Mouse (Mus musculus) limb, embryonic 15.5 days (tissue): ENCODE measurements at regions not wholly inside any gene's neighbourhood (a gene's known extent, or its start where the extent isn't known, plus 50 kb on each side); places are given as distances from the start of the nearest gene placed in this dataset.

Experiments used
- ATAC-seq: fragments of 200-750 bp; cut with Nextera tagmentation; 2 replicates; pipeline ENCODE4 v1.8.0; 2017; ENCODE audit warnings: low read depth, moderate TSS enrichment; ENCODE audit not compliant: insufficient number of reproducible peaks, low FRiP score, low TSS enrichment
- H3K27ac ChIP-seq: fragments of 300-500 bp; sonication (generic); 2 replicates; pipeline ENCODE4 v1.5.1; 2015; ENCODE audit warnings: moderate library complexity, mild to moderate bottlenecking, inconsistent platforms
- H3K27me3 ChIP-seq: fragments of 300-500 bp; sonication (generic); 2 replicates; pipeline ENCODE4 v1.6.1; 2015; ENCODE audit warnings: inconsistent platforms
- H3K36me3 ChIP-seq: fragments of 300-500 bp; sonication (generic); 2 replicates; pipeline ENCODE4 v1.6.1; 2015; ENCODE audit warnings: inconsistent platforms
- H3K4me1 ChIP-seq: fragments of 300-500 bp; sonication (generic); 2 replicates; pipeline ENCODE4 v1.6.1; 2015; ENCODE audit warnings: inconsistent platforms
- H3K4me2 ChIP-seq: fragments of 300-500 bp; sonication (generic); 2 replicates; pipeline ENCODE4 v1.6.1; 2015; ENCODE audit warnings: mild to moderate bottlenecking, inconsistent platforms
- H3K4me3 ChIP-seq: fragments of 300-500 bp; sonication (generic); 2 replicates; pipeline ENCODE4 v1.5.1; 2015; ENCODE audit warnings: mild to moderate bottlenecking, inconsistent platforms
- H3K9ac ChIP-seq: fragments of 300-500 bp; sonication (generic); 2 replicates; pipeline ENCODE4 v1.6.1; 2015; ENCODE audit warnings: inconsistent platforms
- H3K9me3 ChIP-seq: fragments of 300-500 bp; sonication (generic); 2 replicates; pipeline ENCODE4 v1.6.1; 2016; ENCODE audit warnings: inconsistent platforms
- WGBS: fragments of 180-500 bp; shearing (Covaris S2); methylation state at CpG from one replicate; pipeline ENCODE4 v1.1.7; 2015; 5-methylcytosine and 5-hydroxymethylcytosine counted together

DNA sequence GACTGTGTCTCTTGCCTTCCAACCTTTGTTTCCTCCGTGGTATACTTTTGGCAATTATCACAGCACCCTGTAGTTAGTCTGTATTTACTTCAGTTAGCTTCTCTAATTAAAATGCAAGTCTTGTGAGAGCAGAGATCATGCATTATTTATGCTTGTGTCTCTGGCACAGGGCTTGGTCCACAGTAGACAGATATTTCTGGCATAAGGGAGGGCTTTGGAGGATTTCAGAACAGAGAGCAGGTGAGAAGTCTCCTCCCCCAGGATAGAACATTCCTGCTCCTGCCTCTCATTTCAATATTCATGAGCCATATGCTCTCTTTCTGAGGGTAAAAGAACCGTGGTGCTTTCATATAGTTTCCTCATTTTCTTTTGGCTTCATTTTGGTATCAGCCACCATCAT is 217.6 kb downstream of the Gm11077 start:
- H3K36me3 ChIP-seq: no peaks in the 10 kb centered on the region
- no peak overlapping the region for H3K27ac ChIP-seq
- ATAC-seq: no peak
- H3K4me3 ChIP-seq: no peak overlapping the region
- H3K27me3 ChIP-seq: no peaks in the 10 kb centered on the region
- no peak overlapping the region for H3K9ac ChIP-seq
- WGBS: 58% methylated on average over 2 of the region's 2 CpGs
- no peaks in the 10 kb centered on the region for H3K9me3 ChIP-seq
- no peak overlapping the region for H3K4me2 ChIP-seq
- H3K4me1 ChIP-seq: no peaks in the 10 kb centered on the region

- Histone ChIP-seq H3K9me3 (no peaks in the 10 kb centered on the region), H3K27ac (no peak overlapping the region), H3K27me3 (no peaks in the 10 kb centered on the region), H3K4me2 (no peak overlapping the region), H3K36me3 (no peaks in the 10 kb centered on the region), H3K4me3 (no peak overlapping the region), H3K9ac (no peak overlapping the region), H3K4me1 (no peaks in the 10 kb centered on the region)
- 59% methylated on average over 6 of the region's 6 CpGs for WGBS
- no peak for ATAC-seq
Observed at GRCm38 (mm10) chr6:140950483-140950882, 221.4 kb downstream of the Gm11077 start.

GRCm38 (mm10) chr6:140953256-140953655 is 224.2 kb downstream of the Gm11077 start:
- Histone ChIP-seq H3K27ac (no peak overlapping the region), H3K4me2 (no peak overlapping the region)
- no peak for ATAC-seq

GRCm38 (mm10) chr6:140953721-140954120 is 224.6 kb downstream of the Gm11077 start:
- Histone ChIP-seq H3K4me2 (no peak overlapping the region), H3K27ac (no peak overlapping the region), H3K27me3 (no peaks in the 10 kb centered on the region), H3K9ac (no peak overlapping the region), H3K36me3 (no peaks in the 10 kb centered on the region), H3K4me1 (no peaks in the 10 kb centered on the region), H3K4me3 (no peak overlapping the region), H3K9me3 (no peaks in the 10 kb centered on the region)
- ATAC-seq: no peak
- WGBS: 54% methylated on average over 1 of the region's 1 CpGs

More at GRCm38 (mm10) chr6:140953256-140953655, 224.2 kb downstream of the Gm11077 start:
- H3K27me3 ChIP-seq: no peaks in the 10 kb centered on the region
- no peaks in the 10 kb centered on the region for H3K9me3 ChIP-seq
- no peak overlapping the region for H3K9ac ChIP-seq
- no peaks in the 10 kb centered on the region for H3K4me1 ChIP-seq
- H3K4me3 ChIP-seq: no peak overlapping the region
- no peaks in the 10 kb centered on the region for H3K36me3 ChIP-seq

- H3K4me2 ChIP-seq: no peak overlapping the region
- no peaks in the 10 kb centered on the region for H3K4me1 ChIP-seq
- no peak for ATAC-seq
- no peak overlapping the region for H3K27ac ChIP-seq
- WGBS: 58% methylated on average over 13 of the region's 13 CpGs
- H3K9me3 ChIP-seq: no peaks in the 10 kb centered on the region
- H3K36me3 ChIP-seq: no peaks in the 10 kb centered on the region
- no peak overlapping the region for H3K9ac ChIP-seq
- H3K27me3 ChIP-seq: no peaks in the 10 kb centered on the region
- H3K4me3 ChIP-seq: no peak overlapping the region
Observed at GRCm38 (mm10) chr6:140955751-140956521, 226.9 kb downstream of the Gm11077 start.

- H3K9ac ChIP-seq: no peak overlapping the region
- no peaks in the 10 kb centered on the region for H3K9me3 ChIP-seq
- no peaks in the 10 kb centered on the region for H3K27me3 ChIP-seq
- no peak overlapping the region for H3K4me3 ChIP-seq
- WGBS: 81% methylated on average over 4 of the region's 4 CpGs
- no peak for ATAC-seq
- no peaks in the 10 kb centered on the region for H3K36me3 ChIP-seq
- H3K27ac ChIP-seq: no peak overlapping the region
- no peak overlapping the region for H3K4me2 ChIP-seq
- no peaks in the 10 kb centered on the region for H3K4me1 ChIP-seq
Observed at GRCm38 (mm10) chr6:140956522-140956863, 227.4 kb downstream of the Gm11077 start.

DNA sequence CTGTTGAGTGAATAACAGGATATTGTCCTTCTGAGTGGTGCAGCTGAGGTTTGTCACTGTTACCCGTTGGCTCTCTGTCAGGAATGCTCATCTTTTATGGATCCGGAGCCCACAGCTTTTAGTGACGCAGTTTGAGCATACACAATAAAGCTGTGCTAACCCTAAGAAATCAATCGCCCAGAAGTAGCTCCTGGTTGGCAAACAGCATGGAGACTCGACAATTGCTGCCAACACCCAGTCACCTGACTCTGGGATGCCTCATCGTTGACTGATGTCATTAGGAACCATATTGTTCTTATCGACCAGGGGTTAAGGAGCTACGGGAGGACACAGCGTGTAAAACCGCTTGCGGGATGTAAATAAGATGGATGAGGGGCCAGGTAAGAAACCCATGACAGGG is 232.9 kb downstream of the Gm11077 start:
- ATAC-seq: no peak

DNA sequence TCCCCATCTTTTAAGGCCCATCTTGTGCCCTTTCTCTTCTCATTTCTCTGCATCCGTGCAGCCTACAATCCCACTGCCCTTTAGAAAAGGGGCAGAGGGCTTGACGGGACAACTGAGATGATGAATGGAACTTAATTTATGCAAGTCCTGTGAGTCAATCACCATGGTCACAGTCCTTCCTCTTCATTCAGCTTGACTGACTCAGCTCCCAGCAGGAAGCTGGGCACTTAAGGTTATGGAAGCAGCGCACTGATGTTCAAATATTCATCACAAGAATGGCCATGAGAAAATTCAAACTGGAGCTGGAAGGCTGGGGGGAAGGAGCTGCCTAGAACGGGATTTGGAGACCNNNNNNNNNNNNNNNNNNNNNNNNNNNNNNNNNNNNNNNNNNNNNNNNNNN is 233.5 kb downstream of the Gm11077 start:
- Histone ChIP-seq H3K27me3 (no peaks in the 10 kb centered on the region), H3K9ac (no peak overlapping the region), H3K36me3 (no peaks in the 10 kb centered on the region), H3K4me1 (no peaks in the 10 kb centered on the region), H3K4me2 (no peak overlapping the region), H3K27ac (no peak overlapping the region), H3K9me3 (no peaks in the 10 kb centered on the region), H3K4me3 (no peak overlapping the region)
- WGBS: 73% methylated on average over 4 of the region's 4 CpGs
- ATAC-seq: no peak

More for the DNA sequence above, 232.9 kb downstream of the Gm11077 start:
- Histone ChIP-seq H3K36me3 (no peaks in the 10 kb centered on the region), H3K4me2 (no peak overlapping the region), H3K4me3 (no peak overlapping the region), H3K4me1 (no peaks in the 10 kb centered on the region), H3K27me3 (no peaks in the 10 kb centered on the region), H3K27ac (no peak overlapping the region), H3K9ac (no peak overlapping the region), H3K9me3 (no peaks in the 10 kb centered on the region)
- 88% methylated on average over 11 of the region's 11 CpGs for WGBS

- Histone ChIP-seq H3K36me3 (no peaks in the 10 kb centered on the region), H3K4me2 (no peak overlapping the region), H3K4me3 (no peak overlapping the region), H3K9ac (no peak overlapping the region), H3K4me1 (no peaks in the 10 kb centered on the region), H3K9me3 (no peaks in the 10 kb centered on the region), H3K27ac (no peak overlapping the region), H3K27me3 (no peaks in the 10 kb centered on the region)
- no peak for ATAC-seq
- WGBS: 77% methylated on average over 6 of the region's 6 CpGs
Observed at GRCm38 (mm10) chr6:140973732-140974131, 244.6 kb downstream of the Gm11077 start.

DNA sequence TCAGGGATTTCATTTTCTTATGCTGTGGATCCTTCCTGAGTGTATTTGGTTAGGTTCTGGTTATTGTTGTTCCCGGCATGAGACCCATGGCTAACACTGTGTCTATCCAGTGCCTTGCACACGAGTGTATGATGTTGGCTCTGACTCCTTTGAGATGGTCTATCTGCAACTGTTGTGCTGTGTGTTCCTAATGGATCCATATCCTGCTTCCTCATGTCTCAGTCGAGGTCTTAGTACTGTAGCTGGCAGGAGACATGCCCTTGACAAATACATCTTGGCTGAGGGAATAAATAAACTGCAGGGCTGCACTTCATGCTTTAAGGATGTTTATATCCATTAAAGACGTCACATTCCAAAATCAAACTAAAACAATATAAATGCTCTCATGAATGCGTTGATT is 247.9 kb downstream of the Gm11077 start:
- no peaks in the 10 kb centered on the region for H3K27me3 ChIP-seq
- no peaks in the 10 kb centered on the region for H3K4me1 ChIP-seq
- H3K9me3 ChIP-seq: no peaks in the 10 kb centered on the region
- WGBS: 79% methylated on average over 5 of the region's 5 CpGs
- H3K9ac ChIP-seq: no peak overlapping the region
- no peak for ATAC-seq
- no peak overlapping the region for H3K4me2 ChIP-seq
- H3K4me3 ChIP-seq: no peak overlapping the region
- H3K27ac ChIP-seq: no peak overlapping the region
- H3K36me3 ChIP-seq: no peaks in the 10 kb centered on the region

DNA sequence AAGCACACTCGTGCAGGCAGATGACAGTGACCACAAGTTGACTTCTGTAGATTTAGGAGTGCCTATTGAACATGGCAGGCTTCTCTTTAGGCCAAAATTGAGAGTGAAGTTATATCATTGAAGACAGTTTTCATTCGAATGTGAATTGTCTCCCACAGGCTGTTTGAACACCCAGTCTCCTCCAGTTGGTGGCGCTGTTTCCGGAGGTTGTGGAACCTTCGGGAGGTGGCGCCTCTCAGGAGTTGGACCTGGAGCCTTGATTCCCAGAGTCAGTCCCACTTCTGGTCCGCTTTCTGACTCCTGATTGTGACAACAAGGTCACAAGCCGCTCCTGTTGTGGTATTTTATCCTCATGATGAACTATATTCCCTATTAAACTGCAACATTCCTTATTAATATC is 254.5 kb downstream of the Gm11077 start:
- H3K27ac ChIP-seq: no peak overlapping the region
- no peaks in the 10 kb centered on the region for H3K36me3 ChIP-seq
- no peak overlapping the region for H3K9ac ChIP-seq
- no peak overlapping the region for H3K4me2 ChIP-seq
- no peaks in the 10 kb centered on the region for H3K9me3 ChIP-seq
- no peaks in the 10 kb centered on the region for H3K4me1 ChIP-seq
- WGBS: 95% methylated on average over 8 of the region's 8 CpGs
- no peaks in the 10 kb centered on the region for H3K27me3 ChIP-seq
- H3K4me3 ChIP-seq: no peak overlapping the region
- no peak for ATAC-seq

DNA sequence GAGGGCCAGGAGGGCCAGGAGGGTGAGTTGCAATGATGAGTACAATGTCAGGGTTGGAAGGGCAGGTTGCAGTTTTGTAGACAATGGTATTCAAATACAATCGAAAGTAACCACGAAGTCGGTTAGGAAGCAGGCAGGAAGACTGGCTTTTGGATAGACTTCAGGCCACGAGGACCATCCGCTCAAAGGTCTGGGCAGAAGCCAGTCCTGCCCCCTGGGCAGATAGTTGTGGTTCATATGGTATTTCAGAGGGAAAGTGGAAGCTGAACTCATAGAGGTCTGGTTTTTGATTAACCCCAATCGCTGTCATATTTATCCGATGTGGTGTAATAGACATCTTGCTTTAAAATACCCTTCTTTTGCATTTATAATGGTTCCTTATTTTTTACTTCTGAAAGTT is 255.2 kb downstream of the Gm11077 start:
- Histone ChIP-seq H3K9ac (no peak overlapping the region), H3K27ac (no peak overlapping the region), H3K36me3 (no peaks in the 10 kb centered on the region), H3K9me3 (no peaks in the 10 kb centered on the region), H3K27me3 (no peaks in the 10 kb centered on the region), H3K4me3 (no peak overlapping the region), H3K4me1 (no peaks in the 10 kb centered on the region), H3K4me2 (no peak overlapping the region)
- ATAC-seq: no peak
- WGBS: 87% methylated on average over 7 of the region's 7 CpGs
